Mouse (Mus musculus) A20 (cell line): ENCODE results near the gene Pign.

Experiments
- DNase-seq: peaks from one replicate; pipeline ENCODE4 v3.0.0-alpha.2; 2011; ENCODE audit warnings: low read depth, low spot score

Gene Pign

DNA sequence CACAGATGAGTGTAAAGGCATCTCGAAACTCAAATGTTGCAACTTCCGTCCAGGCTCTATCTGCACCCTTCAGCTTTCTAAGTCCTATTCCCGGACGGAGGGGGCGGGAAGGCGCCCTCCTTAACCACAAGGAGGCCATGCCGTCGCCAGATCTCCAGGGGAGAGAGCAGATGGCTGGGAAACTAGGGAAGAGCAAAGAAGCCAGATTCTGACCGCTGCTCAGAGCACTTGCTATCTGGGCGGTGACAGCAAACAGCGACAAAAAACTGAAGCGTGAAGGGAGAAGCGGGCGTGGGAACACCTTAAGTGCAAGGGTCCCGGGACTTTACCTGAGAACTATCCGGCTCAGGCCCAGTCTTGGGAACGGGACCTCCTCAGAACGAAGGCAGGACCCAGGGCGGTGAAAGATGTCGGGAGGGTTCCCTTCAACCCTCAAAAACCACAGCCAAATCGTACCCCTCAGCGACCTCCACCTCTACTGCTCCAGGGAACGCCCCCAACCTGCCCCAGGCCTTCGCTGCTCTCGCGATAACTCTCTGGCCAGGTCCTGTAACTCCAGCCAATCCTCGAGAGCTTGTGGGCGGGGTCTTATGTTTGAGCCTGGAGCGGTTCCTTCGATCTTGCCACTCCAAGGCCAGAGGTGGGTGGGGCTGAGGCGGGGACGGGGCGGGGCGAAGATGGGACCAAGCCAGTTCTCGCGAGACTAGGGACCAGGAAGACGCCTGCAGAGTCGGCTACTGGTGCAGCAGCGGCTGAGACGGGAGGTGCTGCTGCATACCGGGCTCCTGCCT lies at the start of gene Pign, which contains the start of gene Relch:
Gene Pign (minus strand): TSS at position 507 of the 791 bp plus-strand sequence.
Gene Relch (plus strand): TSS at position 691 of the 791 bp plus-strand sequence.
- peak; percentile 99 for DNase-seq

DNA sequence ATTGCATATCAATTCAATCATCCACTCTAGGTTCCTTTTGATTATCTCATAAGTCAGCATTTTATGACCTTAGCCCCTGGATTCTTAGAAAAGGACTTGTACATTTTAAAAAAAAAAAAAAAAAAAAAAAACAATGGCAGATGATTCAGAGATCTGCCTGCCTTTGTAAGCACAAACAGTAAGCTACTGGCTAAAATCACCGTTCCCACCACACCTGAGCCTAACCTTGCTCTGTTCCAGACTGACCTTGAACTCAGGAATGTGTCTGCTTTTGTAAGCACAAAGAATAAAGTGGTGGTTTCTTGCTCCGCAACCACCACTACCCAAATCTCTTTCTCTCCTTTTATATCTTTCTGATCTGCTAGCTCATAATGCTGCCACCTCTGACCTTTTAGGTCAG lies 49.3 kb upstream of the Pign start:
- DNase-seq = no peak

- peak; percentile 58 for DNase-seq
Measured at GRCm38 (mm10) chr1:105711227-105711626, 47.8 kb upstream of the Pign start.

- peak; percentile 21 for DNase-seq
Measured at GRCm38 (mm10) chr1:105709415-105709814, 45.9 kb upstream of the Pign start.

GRCm38 (mm10) chr1:105700984-105701530 lies 37.6 kb upstream of the Pign start:
- DNase-seq = no peak

DNA sequence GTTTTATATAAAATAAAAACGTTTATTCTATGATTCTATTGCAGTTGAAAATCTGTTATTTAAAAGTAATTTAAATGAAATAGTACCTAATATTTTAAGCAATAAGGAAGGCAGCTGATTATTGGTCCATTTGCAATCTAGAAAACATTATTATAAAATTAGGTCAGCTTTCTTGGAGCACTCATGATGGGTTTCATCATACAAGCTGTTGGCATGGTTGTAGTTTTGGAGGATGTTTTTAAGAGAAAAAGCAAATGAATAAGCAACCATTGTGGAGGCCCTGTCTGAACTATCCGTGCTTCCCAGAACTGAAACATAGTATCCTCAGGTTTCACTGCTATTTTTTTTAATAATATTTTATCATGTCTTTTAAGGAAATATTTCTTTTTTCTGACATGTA lies 32.1 kb upstream of the Pign start:
- no peak for DNase-seq

DNA sequence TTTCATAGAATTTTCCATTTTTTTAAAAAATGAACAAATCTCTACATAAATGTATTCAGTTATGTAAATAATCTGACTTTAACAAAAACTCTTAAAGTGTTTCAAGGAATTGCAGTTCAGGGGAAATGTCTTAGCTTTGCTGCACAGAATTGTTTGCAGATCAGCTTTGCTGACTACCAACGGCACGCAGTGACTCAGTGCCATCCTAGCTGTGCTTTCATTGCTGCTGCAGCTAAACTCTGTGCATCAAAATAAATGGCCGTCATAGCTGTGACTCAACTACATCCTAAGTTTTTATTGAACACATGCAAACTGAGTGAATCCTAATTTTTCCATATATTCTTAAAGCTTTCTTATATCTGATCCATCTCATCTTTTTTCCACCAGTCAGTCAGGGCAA lies 22.0 kb upstream of the Pign start:
- no peak for DNase-seq

DNA sequence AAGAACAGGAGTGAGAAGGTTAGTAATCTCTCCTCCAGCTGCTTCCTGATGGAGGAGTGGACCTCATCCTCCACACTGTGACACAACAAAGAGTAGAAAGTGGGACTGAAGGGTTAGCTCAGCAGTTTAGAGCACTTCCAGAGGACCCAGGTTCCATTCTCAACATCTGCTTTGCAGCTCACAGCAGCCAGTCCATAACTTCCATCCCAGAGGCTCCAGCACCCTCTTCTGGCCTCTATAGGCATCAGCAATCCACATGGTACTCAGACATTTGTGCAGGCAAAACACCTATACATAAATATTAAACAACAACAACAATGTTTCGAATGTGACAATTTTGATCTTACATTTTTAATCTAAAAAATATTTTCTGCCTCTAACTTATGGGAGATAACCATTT lies 17.1 kb upstream of the Pign start:
- DNase-seq = peak; percentile 50

DNA sequence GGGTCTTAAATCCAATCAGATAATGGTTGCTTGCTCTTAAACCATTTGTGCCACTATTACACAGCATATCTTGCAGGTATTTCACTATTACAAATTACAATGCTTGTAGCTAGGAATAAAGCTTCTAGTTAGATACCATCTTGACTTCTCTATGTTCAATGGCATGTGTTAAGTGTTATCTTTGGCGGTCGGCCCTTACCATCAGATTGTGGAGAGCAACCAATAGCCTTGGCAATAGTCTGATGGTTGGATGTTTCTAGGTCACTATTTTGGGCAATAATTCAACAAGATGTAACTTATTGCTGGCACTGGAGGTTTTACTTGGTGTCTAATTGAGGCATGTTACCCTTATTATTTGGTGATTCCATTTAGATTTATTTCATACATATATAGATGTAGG lies 11.3 kb upstream of the Pign start:
- no peak for DNase-seq

GRCm38 (mm10) chr1:105669700-105670099 lies 6.2 kb upstream of the Pign start:
- no peak for DNase-seq

DNA sequence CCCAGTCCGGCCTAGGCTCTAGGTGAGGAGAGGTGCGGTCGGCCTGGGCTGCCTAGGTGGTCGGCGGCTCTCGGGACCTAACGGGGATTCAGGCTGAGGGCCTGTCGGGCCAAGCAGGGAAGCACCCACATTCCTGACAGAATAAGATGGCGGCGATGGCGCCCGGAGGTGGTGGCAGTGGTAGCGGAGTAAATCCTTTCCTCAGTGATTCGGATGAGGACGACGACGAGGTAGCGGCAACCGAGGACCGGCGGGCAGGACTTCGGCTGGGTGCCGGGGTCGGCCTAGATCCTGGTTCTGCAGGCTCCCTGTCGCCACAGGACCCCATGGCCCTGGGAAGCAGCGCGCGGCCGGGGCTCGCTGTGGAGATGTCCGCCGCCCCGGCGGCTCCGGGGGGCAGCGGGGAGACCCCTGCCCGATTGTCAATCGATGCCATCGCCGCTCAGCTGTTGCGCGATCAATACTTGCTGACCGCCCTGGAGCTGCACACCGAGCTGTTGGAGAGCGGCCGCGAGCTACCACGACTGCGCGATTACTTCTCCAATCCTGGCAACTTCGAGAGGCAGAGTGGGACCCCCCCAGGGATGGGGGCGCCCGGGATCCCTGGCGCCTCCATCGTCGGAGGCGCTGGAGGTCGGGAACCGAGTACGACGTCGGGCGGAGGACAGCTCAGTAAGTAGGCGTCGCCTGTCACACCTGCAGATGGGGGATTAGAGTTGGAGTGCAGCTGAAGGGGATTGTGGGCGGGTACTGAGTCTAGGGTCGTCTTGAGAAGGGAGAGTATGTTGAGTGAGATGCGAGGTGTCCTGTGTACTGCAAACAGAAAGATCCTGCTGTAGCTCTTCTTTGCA lies 710 bp upstream of the Pign start:
- peak; percentile 59 for DNase-seq

DNA sequence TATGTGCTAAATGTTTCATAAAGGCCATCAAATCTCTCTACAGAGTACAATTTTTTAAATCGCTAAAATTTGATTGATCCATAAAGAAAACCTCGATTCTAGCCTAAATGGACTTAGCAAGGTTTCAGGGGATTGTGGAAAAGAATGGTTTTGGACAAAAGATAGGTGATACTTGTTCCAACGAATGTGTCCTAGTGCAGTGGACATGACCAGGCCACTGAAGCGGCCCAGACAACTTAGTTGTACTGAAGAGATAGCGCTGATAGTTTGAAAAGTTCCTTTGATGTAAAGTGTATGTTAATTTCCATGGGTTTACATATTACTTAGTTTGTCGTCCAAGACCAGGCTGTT lies 682 bp downstream of the Pign start:
- DNase-seq = no peak

- DNase-seq = peak; percentile 72
Measured at GRCm38 (mm10) chr1:105660015-105660414, 3.5 kb downstream of the Pign start.

DNA sequence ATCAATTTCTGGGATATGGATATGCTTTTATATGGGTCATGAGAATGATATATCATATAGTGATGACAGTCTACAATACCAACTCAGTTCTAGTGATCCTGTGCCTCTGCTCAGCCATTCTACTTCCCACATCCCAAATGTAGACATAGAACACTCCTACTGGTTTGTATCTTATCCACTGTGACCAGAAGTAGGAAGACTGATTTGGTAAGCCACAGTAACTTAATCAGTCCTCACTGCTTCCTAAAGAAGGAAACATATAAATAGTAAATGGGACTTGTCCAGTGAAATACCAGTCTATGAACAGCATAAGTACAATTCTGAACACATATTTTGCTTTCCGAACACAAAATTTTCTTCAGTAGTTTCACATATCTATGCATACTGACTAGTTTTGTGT lies 9.5 kb downstream of the Pign start:
- no peak for DNase-seq

GRCm38 (mm10) chr1:105650650-105651049 lies 12.8 kb downstream of the Pign start:
- DNase-seq = no peak

GRCm38 (mm10) chr1:105644093-105644492 lies 19.4 kb downstream of the Pign start:
- DNase-seq = no peak

- peak; percentile 39 for DNase-seq
Measured at GRCm38 (mm10) chr1:105630481-105630880, 33.0 kb downstream of the Pign start.

- DNase-seq = no peak
Measured at GRCm38 (mm10) chr1:105589673-105590072, 73.8 kb downstream of the Pign start.

DNA sequence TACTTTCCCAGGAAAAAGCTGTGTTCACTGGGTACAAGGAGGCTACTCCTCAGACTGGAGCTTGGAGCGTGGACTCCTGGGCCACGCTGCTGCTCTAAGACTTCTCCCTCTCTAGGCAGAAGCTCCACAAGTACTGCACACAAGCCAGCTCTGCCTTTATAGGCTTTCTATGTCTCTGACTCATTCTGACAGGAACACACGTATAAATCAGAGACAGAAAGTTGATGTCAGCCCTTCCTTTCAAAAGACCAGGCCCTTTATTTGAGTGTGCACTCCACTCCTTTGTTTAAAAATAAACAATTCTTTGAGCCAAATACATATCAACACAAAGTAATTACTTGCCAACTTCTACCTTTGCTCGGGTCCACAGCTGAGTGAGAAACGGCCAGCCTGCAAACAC lies 74.8 kb downstream of the Pign start:
- DNase-seq = no peak

DNA sequence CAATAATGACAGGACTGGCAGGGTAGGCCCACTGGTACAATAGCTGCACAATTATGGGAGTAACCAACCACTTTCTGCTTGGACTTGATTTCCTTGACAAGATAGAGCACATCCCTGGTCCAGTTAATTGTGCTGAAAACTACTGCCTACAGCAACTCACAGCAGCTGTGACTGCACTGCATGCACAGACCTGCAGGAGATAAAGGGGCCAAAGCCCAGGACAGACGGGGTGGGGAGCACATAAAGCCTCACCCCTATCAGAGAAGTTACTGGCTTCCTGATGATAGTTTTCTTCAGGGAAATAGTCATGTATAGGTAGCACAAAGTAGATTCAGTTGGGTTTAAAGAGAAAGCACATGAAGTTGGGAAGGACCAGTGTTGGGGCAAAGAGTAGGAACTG lies 80.7 kb downstream of the Pign start:
- no peak for DNase-seq

- no peak for DNase-seq
Measured at GRCm38 (mm10) chr1:105580909-105581308, 82.6 kb downstream of the Pign start.

DNA sequence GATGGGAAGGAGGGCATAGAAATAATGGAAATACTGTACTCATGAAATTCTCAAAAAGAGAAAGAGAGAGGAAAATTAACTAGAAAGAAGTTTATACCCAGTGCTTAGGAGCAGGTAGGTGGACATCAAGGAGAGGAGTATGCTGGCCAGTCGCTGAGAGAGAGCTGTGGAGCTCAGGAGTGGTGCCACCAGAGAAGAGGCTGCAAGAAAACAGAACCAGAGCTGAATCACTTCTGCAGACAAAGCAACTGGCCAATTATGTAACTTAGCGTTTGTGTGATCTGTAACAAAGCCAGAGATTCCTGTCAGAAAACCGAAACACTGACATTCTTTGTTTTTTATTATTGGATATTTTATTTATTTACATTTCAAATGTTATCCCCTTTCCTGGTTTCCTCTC lies 97.4 kb downstream of the Pign start:
- DNase-seq = no peak

- DNase-seq = no peak
Measured at GRCm38 (mm10) chr1:105564289-105564688, 99.2 kb downstream of the Pign start.
